Mouse (Mus musculus): ENCODE results near the gene Lcn8.
"Not testable (repeated sequence)": the region's sequence is repeated elsewhere in the genome, so short reads cannot be mapped to it uniquely, and the experiment has no call there.

Lcn8 gene

GRCm38 (mm10) chr2:25676486-25676885 lies 23.6 kb downstream of the Lcn8 start, which contains the start of gene Lcn6:
Gene Lcn6 (plus strand): TSS chr2:25676786.
- DNase-seq: no peak

- DNase-seq: no peak
Observed at GRCm38 (mm10) chr2:25679559-25679958, 26.6 kb downstream of the Lcn8 start.

- DNase-seq: no peak
Observed at GRCm38 (mm10) chr2:25682426-25682825, 29.5 kb downstream of the Lcn8 start, which contains the start of gene Lcn10. Gene Lcn10 (plus strand): TSS chr2:25682726.

- DNase-seq: no peak
Observed at GRCm38 (mm10) chr2:25686941-25687340, 34.0 kb downstream of the Lcn8 start.

- DNase-seq: peak; percentile 23 to 65
Observed at GRCm38 (mm10) chr2:25694605-25695004, 41.7 kb downstream of the Lcn8 start.

GRCm38 (mm10) chr2:25696951-25697350 lies 44.0 kb downstream of the Lcn8 start:
- DNase-seq: peak in 1 of 2 experiments; percentile 10

GRCm38 (mm10) chr2:25698696-25699095 lies 45.8 kb downstream of the Lcn8 start:
- DNase-seq: no peak

- DNase-seq: not testable (repeated sequence)
Observed at GRCm38 (mm10) chr2:25699743-25700142, 46.8 kb downstream of the Lcn8 start, which contains the start of gene Obp2a. Gene Obp2a (plus strand): TSS chr2:25700043.

GRCm38 (mm10) chr2:25701001-25701400 lies 48.1 kb downstream of the Lcn8 start:
- DNase-seq: no peak

GRCm38 (mm10) chr2:25703706-25704105 lies 50.8 kb downstream of the Lcn8 start:
- DNase-seq: no peak
